Mouse (Mus musculus) heart, postnatal 0 days (tissue): ENCODE data around the gene Pidd1. TPM values are rescaled to one million over a fixed set of nuclear protein-coding genes. Genes with fewer than 3 reads are reported as not detected.

Experiments used
- ATAC-seq: fragments of 200-750 bp; cut with Nextera tagmentation; 2 replicates; pipeline ENCODE4 v1.8.0; 2017; ENCODE audit warnings: low read depth, moderate number of reproducible peaks, moderate library complexity; ENCODE audit not compliant: insufficient read depth
- DNase-seq: peaks from one replicate; pipeline ENCODE4 v3.0.0-alpha.2; 2016; ENCODE audit warnings: low spot score
- H3K27ac ChIP-seq: fragments of 300-500 bp; sonication (generic); 2 replicates; pipeline ENCODE4 v1.5.1; 2014; ENCODE audit warnings: low read depth, mild to moderate bottlenecking
- H3K27me3 ChIP-seq: fragments of 300-500 bp; sonication (generic); 2 replicates; pipeline ENCODE4 v1.6.1; 2014; ENCODE audit warnings: low read length, mixed read lengths; ENCODE audit not compliant: control insufficient read depth, insufficient read depth
- H3K36me3 ChIP-seq: fragments of 300-500 bp; sonication (generic); replicated peaks from 2 replicates; pipeline ENCODE4 v1.6.1; 2014; ENCODE audit warnings: low read length, mixed read lengths; ENCODE audit not compliant: control insufficient read depth, insufficient read depth
- H3K4me1 ChIP-seq: fragments of 300-500 bp; sonication (generic); 2 replicates; pipeline ENCODE4 v1.6.1; 2014; ENCODE audit warnings: antibody characterized with exemption; ENCODE audit not compliant: control insufficient read depth, insufficient read depth
- H3K4me2 ChIP-seq: fragments of 300-500 bp; sonication (generic); 2 replicates; pipeline ENCODE4 v1.6.1; 2014; ENCODE audit warnings: low read depth, mild to moderate bottlenecking, low read length, moderate library complexity
- H3K4me3 ChIP-seq: fragments of 300-500 bp; sonication (generic); 2 replicates; pipeline ENCODE4 v1.5.1; 2014; ENCODE audit warnings: low read depth, low read length
- H3K9ac ChIP-seq: fragments of 300-500 bp; sonication (generic); replicated peaks from 2 replicates; pipeline ENCODE4 v1.6.1; 2014; ENCODE audit warnings: low read depth, low read length, mixed read lengths
- H3K9me3 ChIP-seq: fragments of 300-500 bp; sonication (generic); replicated peaks from 2 replicates; pipeline ENCODE4 v1.6.1; 2016; ENCODE audit warnings: low read length; ENCODE audit not compliant: control insufficient read depth
- CTCF ChIP-seq: IDR thresholded peaks from 2 replicates; pipeline ENCODE4 v1.5.1; 2016; ENCODE audit warnings: antibody characterized with exemption, control low read depth, low read depth
- EP300 ChIP-seq: IDR thresholded peaks from 2 replicates; pipeline ENCODE4 v1.6.1; 2016; ENCODE audit warnings: antibody characterized with exemption, low read depth
- WGBS: fragments of 180-500 bp; shearing (Covaris S2); extraction: QIAGEN DNeasy Blood & Tissue Kit; methylation state at CpG from one replicate; pipeline ENCODE4 v1.1.7; 2014; 5-methylcytosine and 5-hydroxymethylcytosine counted together
- polyA plus RNA-seq: library from polyadenylated mRNA; unstranded; fragments of >200 nt; fragmentation: Nextera tagmentation; extraction: Ambion mirVana; gene quantifications from 2 replicates; pipeline ENCODE4 v1.2.1, GENCODE M21; 2015
- total RNA-seq: library from RNA; depleted of rRNA; stranded (reverse); fragments of >200 nt; gene quantifications from 2 replicates; pipeline ENCODE4 v1.2.3, GENCODE M21; 2014; ENCODE audit warnings: low replicate concordance

The Pidd1 gene
- total and polyA plus RNA-seq, 2 experiments from 2014 or later: 0.15 to 1.7 TPM

DNA sequence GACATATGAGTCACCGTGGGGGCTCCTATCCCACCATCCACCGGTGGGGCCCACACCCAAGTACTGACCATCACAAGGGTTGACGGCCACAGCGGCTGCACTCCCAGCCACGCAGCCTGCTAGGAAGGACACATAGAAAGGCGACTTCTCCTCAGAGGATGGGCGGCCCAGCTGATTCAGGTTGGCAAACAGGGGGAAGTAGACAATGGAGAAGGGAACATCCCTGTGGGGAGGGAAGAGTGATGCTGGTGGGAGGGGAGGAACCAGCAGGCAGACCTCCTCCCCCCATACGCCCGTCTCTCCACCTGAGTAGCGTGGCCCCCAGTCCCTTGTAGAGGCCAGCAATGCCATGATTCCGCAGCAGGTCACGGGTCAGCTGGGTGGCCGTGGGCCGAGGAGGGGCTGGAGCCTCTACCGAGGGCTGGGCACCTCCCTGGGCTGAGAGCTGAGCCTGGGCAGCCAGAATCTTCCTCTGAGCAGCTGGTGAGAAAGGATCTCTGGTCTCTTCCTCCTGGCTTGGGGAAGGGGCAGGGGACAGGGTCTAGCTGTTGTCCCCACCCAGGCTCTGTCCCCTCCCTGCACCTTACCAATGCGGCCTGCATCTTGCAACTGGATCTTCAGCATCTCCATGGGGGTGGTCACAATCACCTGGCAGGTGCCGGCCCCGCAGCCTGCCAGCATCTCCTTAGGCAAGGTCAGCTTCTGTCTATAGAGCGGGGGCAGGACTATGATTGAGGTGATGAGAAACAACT is 12.2 kb downstream of the Pidd1 start:
- ATAC-seq (no peak), DNase-seq (no peak)
- H3K27ac ChIP-seq: no peak overlapping the region
- peaks cover 24% of the 10 kb centered on the region for H3K4me1 ChIP-seq
- no peak overlapping the region for H3K4me2 ChIP-seq
- H3K4me3 ChIP-seq: no peak overlapping the region
- no peaks in the 10 kb centered on the region for H3K27me3 ChIP-seq
- no peak overlapping the region for H3K9ac ChIP-seq
- TF ChIP-seq CTCF (no peak), EP300 (no peak)
- H3K36me3 ChIP-seq: peaks cover 20% of the 10 kb centered on the region
- WGBS: 89% methylated on average over 19 of the region's 19 CpGs
- H3K9me3 ChIP-seq: no peaks in the 10 kb centered on the region

DNA sequence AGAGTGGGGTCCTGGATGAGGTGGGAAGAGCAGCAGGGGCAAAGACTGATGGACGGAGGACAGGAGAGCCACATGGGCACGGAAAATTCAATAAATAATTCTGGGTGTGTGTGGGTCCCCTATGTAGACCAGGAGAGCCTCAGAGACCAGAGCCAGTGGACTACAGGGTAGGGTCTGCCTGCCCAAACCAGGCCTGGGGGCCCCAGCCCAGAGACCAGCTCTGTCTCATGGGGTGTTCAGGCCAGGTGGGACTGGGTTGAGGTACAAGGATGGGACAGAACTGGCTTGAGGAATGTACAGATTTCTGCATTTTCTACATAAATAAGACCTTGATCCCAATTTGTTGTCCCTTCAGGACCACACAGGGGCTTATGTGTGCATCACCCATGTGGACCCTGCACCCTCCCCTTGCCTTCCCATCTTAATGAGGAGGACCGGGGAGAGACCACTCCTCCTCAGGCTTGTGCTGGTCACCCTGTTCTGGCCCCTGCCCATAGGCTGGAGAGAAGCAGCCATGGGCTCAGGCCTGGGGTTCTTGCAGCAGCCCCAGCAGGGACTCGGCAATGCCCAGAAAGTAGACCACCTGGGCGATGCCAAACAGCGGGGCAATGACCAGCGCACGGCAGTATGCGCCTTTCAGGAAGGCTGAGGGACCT is 13.1 kb downstream of the Pidd1 start:
- peaks cover 21% of the 10 kb centered on the region for H3K4me1 ChIP-seq
- no peak overlapping the region for H3K27ac ChIP-seq
- no peak overlapping the region for H3K4me2 ChIP-seq
- no peaks in the 10 kb centered on the region for H3K27me3 ChIP-seq
- 86% methylated on average over 9 of the region's 9 CpGs for WGBS
- peak overlapping the region; percentile 9; the same call in 1 of the 2 replicates for H3K9ac ChIP-seq
- no peaks in the 10 kb centered on the region for H3K9me3 ChIP-seq
- H3K36me3 ChIP-seq: peaks cover 20% of the 10 kb centered on the region
- no peak overlapping the region for H3K4me3 ChIP-seq
- TF ChIP-seq CTCF (no peak), EP300 (no peak)
- DNase-seq (no peak), ATAC-seq (no peak)

DNA sequence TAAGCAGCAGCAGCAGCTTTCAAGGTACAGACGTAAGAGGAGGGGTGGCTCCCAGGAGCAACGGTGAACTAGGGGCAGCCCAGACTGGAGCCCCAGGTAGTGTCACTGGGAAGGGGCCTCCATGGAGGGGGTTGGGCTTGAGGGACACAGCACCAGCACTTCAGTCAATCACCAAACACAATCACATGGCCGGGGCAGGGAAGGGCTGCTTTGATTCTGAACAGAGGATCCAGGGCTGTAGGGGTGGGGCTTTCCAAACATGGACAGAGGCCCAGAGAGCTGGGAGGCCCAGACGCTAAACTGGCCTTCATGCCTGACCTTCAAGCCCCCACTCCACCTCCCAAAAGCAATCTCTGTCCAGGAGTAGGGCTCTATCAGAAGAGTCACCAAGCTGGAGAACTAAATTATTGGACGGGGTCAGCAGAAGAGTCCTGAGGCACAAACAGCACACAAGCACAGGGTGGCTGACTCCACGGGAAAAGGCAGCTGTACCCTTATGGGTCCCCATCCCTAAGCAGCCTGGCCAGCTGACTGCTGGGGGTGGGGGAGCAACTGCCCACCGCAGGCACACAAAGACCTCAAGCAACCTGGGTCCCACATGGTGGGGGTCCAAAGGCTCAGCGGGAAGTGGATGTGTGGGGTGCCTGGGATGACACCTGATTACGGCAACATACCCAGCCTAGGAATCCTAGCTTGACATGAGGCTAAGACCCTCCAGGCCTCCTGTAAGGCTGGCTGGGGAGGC is 13.8 kb downstream of the Pidd1 start:
- ATAC-seq (no peak), DNase-seq (no peak)
- no peaks in the 10 kb centered on the region for H3K27me3 ChIP-seq
- no peak overlapping the region for H3K4me3 ChIP-seq
- H3K9ac ChIP-seq: peak overlapping the region; percentile 9; the same call in 1 of the 2 replicates
- H3K36me3 ChIP-seq: peaks cover 20% of the 10 kb centered on the region
- no peak overlapping the region for H3K4me2 ChIP-seq
- TF ChIP-seq EP300 (no peak), CTCF (no peak)
- H3K4me1 ChIP-seq: peaks cover 17% of the 10 kb centered on the region
- 44% methylated on average over 9 of the region's 9 CpGs for WGBS
- H3K9me3 ChIP-seq: no peaks in the 10 kb centered on the region
- H3K27ac ChIP-seq: no peak overlapping the region

DNA sequence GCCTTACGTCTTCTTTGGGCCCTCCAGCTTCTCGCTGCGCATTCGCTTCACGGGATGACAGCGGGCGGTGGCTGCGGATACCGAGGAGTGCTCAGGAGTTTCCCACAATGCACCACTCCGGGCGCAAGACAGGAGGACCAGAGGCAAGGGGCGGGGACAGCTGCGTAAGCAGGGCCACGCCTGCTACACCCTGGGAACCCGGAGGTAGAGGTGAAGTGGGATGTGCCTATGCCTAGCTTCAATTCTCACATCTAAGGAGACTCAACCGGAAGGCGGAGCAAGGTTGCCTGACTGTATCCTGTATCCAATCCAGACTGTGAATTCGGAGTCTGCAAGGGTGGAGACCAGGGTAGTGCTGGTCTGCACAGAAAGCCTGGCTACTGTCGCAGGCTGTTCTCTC is 14.5 kb downstream of the Pidd1 start, which contains the start of gene Cend1:
Gene Cend1, minus strand, starts transcription at position 182 of the 400 bp plus-strand sequence.
- 0 out of 2 replicates have a peak, but pooled peaks have one; percentile 14 for ATAC-seq
- WGBS: 8% methylated on average over 19 of the region's 19 CpGs
- Histone ChIP-seq H3K4me2 (peak within 1 kb of the TSS; percentile 29), H3K9me3 (no peaks in the 10 kb centered on the region), H3K4me3 (no peak within 1 kb of the TSS), H3K27ac (no peak within 1 kb of the TSS), H3K4me1 (peaks cover 10% of the 10 kb centered on the region), H3K36me3 (peaks cover 20% of the 10 kb centered on the region), H3K9ac (peak within 1 kb of the TSS; percentile 9; the same call in 1 of the 2 replicates), H3K27me3 (no peaks in the 10 kb centered on the region)
- DNase-seq: no peak
- no peak for TF ChIP-seq CTCF
- TF ChIP-seq EP300: no peak

DNA sequence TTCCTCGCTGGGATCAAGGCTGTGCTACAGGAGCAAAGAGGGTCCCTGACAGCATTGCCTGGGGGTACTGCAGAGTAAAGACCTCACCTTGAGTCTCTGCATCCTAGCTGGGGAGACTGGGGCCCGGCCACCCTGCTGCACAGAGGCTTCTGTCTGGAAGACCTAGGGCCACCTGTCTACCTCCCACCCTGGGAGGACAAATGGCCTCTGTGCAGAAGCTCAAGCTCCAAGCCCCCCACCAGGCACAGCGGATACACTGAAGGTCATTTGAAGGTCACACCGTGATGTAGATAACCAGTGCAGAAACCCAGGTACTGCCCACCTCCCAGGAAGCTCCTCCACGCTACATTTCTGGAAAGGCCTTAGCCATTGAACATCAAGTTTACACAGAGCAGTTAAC is 15.1 kb downstream of the Pidd1 start:
- 56% methylated on average over 5 of the region's 5 CpGs for WGBS
- H3K9ac ChIP-seq: no peak overlapping the region
- H3K4me2 ChIP-seq: no peak overlapping the region
- peaks cover 20% of the 10 kb centered on the region for H3K36me3 ChIP-seq
- H3K9me3 ChIP-seq: no peaks in the 10 kb centered on the region
- no peak for DNase-seq
- no peak overlapping the region for H3K27ac ChIP-seq
- TF ChIP-seq CTCF (no peak), EP300 (no peak)
- peaks cover 5% of the 10 kb centered on the region; the same call in 1 of the 2 replicates for H3K4me1 ChIP-seq
- ATAC-seq: no peak
- H3K27me3 ChIP-seq: no peaks in the 10 kb centered on the region
- no peak overlapping the region for H3K4me3 ChIP-seq
